Mouse (Mus musculus): ENCODE data around the gene Lhx6. TPM values are rescaled to one million over a fixed set of nuclear protein-coding genes. Genes with fewer than 3 reads are reported as not detected.
A peak's percentile ranks its signal among the peaks of the same experiment; 100 is the strongest.

Gene Lhx6
- total and polyA plus RNA-seq, 3 experiments = 0.11 to 0.42 (median 0.31) TPM

GRCm38 (mm10) chr2:36040872-36041271 lies 64.3 kb downstream of the Lhx6 start:
- no peak overlapping the region for H3K27ac ChIP-seq (ENCODE audit: insufficient read depth, low read depth)
- peaks cover 0 to 16% of the 10 kb centered on the region in 2 experiments; a peak in 2 of 4 replicates for H3K4me1 ChIP-seq (ENCODE audit: control insufficient read depth in 1 of 2, insufficient read depth in 2 of 2)
- H3K4me3 ChIP-seq (replicated peaks in 1 of 3; ENCODE audit: low read depth in 2 of 3, low read length in 2 of 3, poor library complexity in 1 of 3) = no peak overlapping the region
- no peaks in the 10 kb centered on the region for H3K27me3 ChIP-seq (replicated peaks)
- no peaks in the 10 kb centered on the region for H3K9me3 ChIP-seq (replicated peaks; ENCODE audit: low read length)
- H3K4me2 ChIP-seq (ENCODE audit: insufficient read depth, low read depth, poor library complexity, severe bottlenecking) = no peak overlapping the region
- H3K79me2 ChIP-seq (replicated peaks; ENCODE audit: control insufficient read depth, extremely low read depth, insufficient read depth, poor library complexity, severe bottlenecking) = peaks cover 7% of the 10 kb centered on the region
- in situ Hi-C loops (cut with MboI; ENCODE audit: low pct_ligation_motif_present, low pct_unique_long_range_greater_than_20kb, low sequenced_read_pairs) (no loop called here), dilution Hi-C loops (cut with MboI; ENCODE audit: extremely low pct_ligation_motif_present, extremely low pct_unique_long_range_greater_than_20kb, low sequenced_read_pairs) (no loop called here)
- TF ChIP-seq CHD2 (IDR thresholded peaks at IDR 0.05; ENCODE audit: low read length) = no peak
- no peak for TF ChIP-seq USF1 (IDR thresholded peaks at IDR 0.05; ENCODE audit: low read depth, low read length)
- no peak for TF ChIP-seq SMC3 (IDR thresholded peaks at IDR 0.05; ENCODE audit: low read depth, low read length)
- TF ChIP-seq HCFC1 (IDR thresholded peaks at IDR 0.05; ENCODE audit: low read depth, low read length) = no peak
- peaks cover 38 to 86% of the 10 kb centered on the region in 2 experiments for H3K36me3 ChIP-seq (replicated peaks in 1 of 2; ENCODE audit: control insufficient read depth in 1 of 2, insufficient read depth in 1 of 2, low read length in 1 of 2)
- H3K9ac ChIP-seq (ENCODE audit: insufficient read depth, low read depth) = no peak overlapping the region
- peak; percentile 18 for DNase-seq (ENCODE audit: extremely low read depth)

- no peak for DNase-seq (ENCODE audit: extremely low read depth)
- Histone ChIP-seq H3K4me2 (ENCODE audit: insufficient read depth, low read depth, poor library complexity, severe bottlenecking) (no peak overlapping the region), H3K79me2 (replicated peaks; ENCODE audit: control insufficient read depth, extremely low read depth, insufficient read depth, poor library complexity, severe bottlenecking) (peaks cover 7% of the 10 kb centered on the region), H3K27ac (ENCODE audit: insufficient read depth, low read depth) (no peak overlapping the region), H3K4me1 (ENCODE audit: control insufficient read depth in 1 of 2, insufficient read depth in 2 of 2) (peaks cover 0 to 16% of the 10 kb centered on the region in 2 experiments; a peak in 2 of 4 replicates), H3K36me3 (replicated peaks in 1 of 2; ENCODE audit: control insufficient read depth in 1 of 2, insufficient read depth in 1 of 2, low read length in 1 of 2) (peaks cover 38 to 87% of the 10 kb centered on the region in 2 experiments), H3K9me3 (replicated peaks; ENCODE audit: low read length) (no peaks in the 10 kb centered on the region), H3K9ac (ENCODE audit: insufficient read depth, low read depth) (no peak overlapping the region), H3K4me3 (replicated peaks in 1 of 3; ENCODE audit: low read depth in 2 of 3, low read length in 2 of 3, poor library complexity in 1 of 3) (no peak overlapping the region), H3K27me3 (replicated peaks) (no peaks in the 10 kb centered on the region)
- TF ChIP-seq RCOR1 (conservative IDR thresholded peaks at IDR 0.05; ENCODE audit: low read depth, low read length) (no peak), JUN (IDR thresholded peaks at IDR 0.05; ENCODE audit: insufficient read depth, low read depth, low read length) (no peak), SIN3A (IDR thresholded peaks at IDR 0.05; ENCODE audit: low read length) (no peak)
- dilution Hi-C loops (cut with MboI; ENCODE audit: extremely low pct_ligation_motif_present, extremely low pct_unique_long_range_greater_than_20kb, low sequenced_read_pairs) (no loop called here), in situ Hi-C loops (cut with MboI; ENCODE audit: low pct_ligation_motif_present, low pct_unique_long_range_greater_than_20kb, low sequenced_read_pairs) (no loop called here)
Measured at GRCm38 (mm10) chr2:36039297-36039985, 65.8 kb downstream of the Lhx6 start.

GRCm38 (mm10) chr2:36035413-36036081 lies 69.7 kb downstream of the Lhx6 start:
- Histone ChIP-seq H3K9me3 (replicated peaks; ENCODE audit: low read length) (no peaks in the 10 kb centered on the region), H3K27ac (ENCODE audit: insufficient read depth, low read depth) (no peak overlapping the region), H3K4me1 (ENCODE audit: control insufficient read depth in 1 of 2, insufficient read depth in 2 of 2) (no peaks in the 10 kb centered on the region), H3K36me3 (replicated peaks in 1 of 2; ENCODE audit: control insufficient read depth in 1 of 2, insufficient read depth in 1 of 2, low read length in 1 of 2) (peaks cover 31 to 57% of the 10 kb centered on the region in 2 experiments), H3K79me2 (replicated peaks; ENCODE audit: control insufficient read depth, extremely low read depth, insufficient read depth, poor library complexity, severe bottlenecking) (no peaks in the 10 kb centered on the region; the same call in 1 of the 2 replicates), H3K9ac (ENCODE audit: insufficient read depth, low read depth) (no peak overlapping the region), H3K27me3 (replicated peaks) (no peaks in the 10 kb centered on the region), H3K4me2 (ENCODE audit: insufficient read depth, low read depth, poor library complexity, severe bottlenecking) (no peak overlapping the region), H3K4me3 (replicated peaks in 1 of 3; ENCODE audit: low read depth in 2 of 3, low read length in 2 of 3, poor library complexity in 1 of 3) (no peak overlapping the region)
- dilution Hi-C loops (cut with MboI; ENCODE audit: extremely low pct_ligation_motif_present, extremely low pct_unique_long_range_greater_than_20kb, low sequenced_read_pairs) = no loop called here
- DNase-seq (ENCODE audit: extremely low read depth) = no peak
- TF ChIP-seq SMC3 (IDR thresholded peaks at IDR 0.05; ENCODE audit: low read depth, low read length) (no peak), NELFE (IDR thresholded peaks at IDR 0.05; ENCODE audit: low read depth, low read length) (no peak), MEF2A (IDR thresholded peaks at IDR 0.05; ENCODE audit: borderline replicate concordance, low read depth, low read length) (no peak), EP300 (IDR thresholded peaks at IDR 0.05; ENCODE audit: low read length) (no peak), ZC3H11A (IDR thresholded peaks at IDR 0.05; ENCODE audit: low read depth, low read length) (no peak), UBTF (IDR thresholded peaks at IDR 0.05; ENCODE audit: low read depth, low read length) (no peak), USF1 (IDR thresholded peaks at IDR 0.05; ENCODE audit: low read depth, low read length) (no peak), USF2 (conservative IDR thresholded peaks at IDR 0.05; ENCODE audit: low read depth, low read length) (no peak), MAX (IDR thresholded peaks at IDR 0.05; ENCODE audit: low read length) (no peak), MYC (IDR thresholded peaks at IDR 0.05; ENCODE audit: low read depth, low read length) (no peak), JUND (conservative IDR thresholded peaks at IDR 0.05; ENCODE audit: low read depth, low read length) (no peak)
- in situ Hi-C loops (cut with MboI; ENCODE audit: low pct_ligation_motif_present, low pct_unique_long_range_greater_than_20kb, low sequenced_read_pairs) = no loop called here

Data from CH12.LX (cell line).